Mouse (Mus musculus) NIH3T3 (cell line): ENCODE measurements around the gene Islr2.

Source experiments
- DNase-seq: peaks from one replicate; pipeline ENCODE4 v3.0.0-alpha.2; 2012; ENCODE audit warnings: low read depth

The Islr2 gene

DNA sequence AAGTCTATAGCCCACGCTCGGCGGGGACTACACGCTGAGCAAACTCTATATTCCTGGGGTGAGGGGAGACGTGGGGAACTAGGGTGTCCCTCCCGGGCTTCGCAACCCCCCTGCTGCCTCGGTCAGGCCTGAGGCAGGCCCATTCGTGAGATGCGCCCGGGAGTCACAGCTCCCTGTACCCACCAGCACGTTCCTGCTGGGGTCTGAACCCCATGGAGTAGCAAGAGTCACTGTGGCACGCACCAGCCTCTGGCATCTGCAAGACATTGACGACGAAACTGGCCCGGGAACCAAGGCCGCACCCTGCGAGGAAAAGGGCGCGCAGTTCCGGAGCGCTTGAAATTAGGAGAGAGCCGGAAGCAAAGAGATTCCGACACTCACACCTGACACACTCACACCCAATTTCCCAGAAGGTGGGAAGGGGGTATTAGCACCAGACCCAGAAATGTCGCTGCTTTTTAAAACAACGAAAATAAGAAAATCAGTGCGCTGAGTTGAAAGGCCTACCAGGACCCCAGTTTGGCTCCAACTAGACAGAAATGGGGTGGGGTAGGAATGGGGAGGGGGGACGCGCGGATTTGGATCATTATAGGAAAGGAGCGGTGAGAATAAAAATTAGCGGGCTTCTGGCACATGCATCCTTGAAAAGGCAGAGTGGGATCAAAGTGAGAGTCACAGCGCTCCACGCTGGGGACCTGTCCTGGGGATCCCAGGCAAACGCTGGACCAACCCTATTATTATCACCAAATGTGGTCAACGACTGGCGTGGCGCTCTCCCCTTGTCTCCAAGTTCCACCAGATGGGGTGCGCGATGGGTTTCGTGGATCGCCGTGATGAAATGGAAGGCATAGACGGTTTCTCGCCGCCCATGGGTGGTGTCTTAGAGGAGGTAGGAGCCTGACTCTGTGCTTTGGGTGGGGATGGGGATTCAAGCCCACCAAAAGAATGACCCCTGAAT lies 7.2 kb downstream of the Islr2 start:
- DNase-seq, result no peak

- no peak for DNase-seq
Measured at GRCm38 (mm10) chr9:58196141-58196540, 8.0 kb downstream of the Islr2 start.

DNA sequence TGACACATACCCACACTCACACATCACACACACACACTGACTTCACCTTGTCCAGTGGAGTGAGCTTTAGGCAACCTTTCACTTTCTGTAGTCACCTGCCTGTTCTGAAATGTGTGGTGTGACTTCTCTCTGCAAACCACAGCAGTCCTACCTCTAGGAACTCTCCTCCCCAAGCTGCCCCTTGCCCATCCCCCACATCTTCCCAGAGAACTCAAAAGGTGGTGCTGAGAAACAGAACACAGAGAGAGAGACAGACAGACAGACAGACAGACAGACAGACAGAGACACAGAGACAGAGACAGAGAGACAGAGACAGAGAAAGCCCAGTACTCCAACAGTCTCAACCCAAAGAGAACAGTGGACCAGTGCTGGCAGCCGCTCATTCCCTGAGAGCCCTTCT lies 8.4 kb downstream of the Islr2 start:
- DNase-seq, result no peak

DNA sequence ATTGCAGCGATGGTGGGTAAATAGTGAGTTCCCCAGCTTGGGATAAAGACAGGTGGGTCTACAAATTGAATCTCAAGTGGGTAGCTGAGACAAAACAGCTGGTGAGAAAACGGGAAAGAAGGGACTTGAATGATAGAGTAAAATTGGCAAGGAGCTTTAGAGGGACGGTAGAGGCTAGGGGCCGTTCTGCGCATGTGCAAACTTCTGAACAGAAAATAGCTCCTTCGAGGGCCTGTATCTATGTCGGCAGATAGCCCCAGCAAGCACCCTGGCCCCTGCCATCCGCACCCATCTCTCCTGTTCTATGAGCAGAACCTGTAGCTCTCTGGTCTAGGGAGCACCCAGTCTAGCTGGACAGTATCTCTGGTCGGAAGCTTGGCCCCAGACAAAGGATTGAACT lies 9.9 kb downstream of the Islr2 start:
- no peak for DNase-seq

DNA sequence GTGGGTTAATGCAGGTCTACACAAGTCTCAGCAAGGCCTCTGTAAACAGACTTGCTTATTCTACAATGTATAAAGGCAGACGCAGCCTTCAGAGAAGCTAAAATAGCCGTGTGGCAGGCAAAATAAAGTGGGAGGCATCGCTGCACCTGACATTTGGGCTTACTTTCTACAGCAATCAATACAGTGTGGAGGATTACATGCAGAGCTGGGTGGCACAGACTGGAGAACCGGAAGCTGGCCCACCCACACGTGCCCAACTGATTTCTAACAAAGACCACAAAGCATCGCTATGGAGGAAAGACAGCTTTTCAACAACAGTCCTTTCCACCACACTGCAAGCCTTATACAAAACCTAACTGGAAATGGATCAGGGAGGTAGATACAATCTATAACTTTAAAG lies 19.7 kb downstream of the Islr2 start:
- DNase-seq, result no peak

DNA sequence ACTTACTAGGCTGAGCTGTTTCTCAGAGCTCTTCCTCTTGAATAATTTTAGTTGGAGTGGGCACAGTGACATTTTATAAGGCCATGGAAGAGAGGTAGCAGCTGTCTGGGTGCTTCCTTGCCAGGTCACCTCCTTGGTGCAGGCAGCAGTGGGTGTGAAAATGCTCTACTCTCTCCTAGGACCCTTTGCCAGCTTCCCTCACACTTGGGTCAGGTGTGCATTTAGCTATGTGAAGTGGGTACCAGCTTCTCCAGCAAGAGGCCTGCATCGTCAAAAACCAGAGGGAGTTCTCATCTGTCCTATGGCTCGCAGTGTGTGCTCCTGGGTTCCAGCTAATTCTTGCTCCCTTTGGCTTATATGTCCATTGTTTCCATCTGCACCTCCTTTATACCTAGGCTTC lies 24.7 kb downstream of the Islr2 start:
- DNase-seq, result no peak

GRCm38 (mm10) chr9:58177165-58177564 lies 27.0 kb downstream of the Islr2 start:
- no peak for DNase-seq

DNA sequence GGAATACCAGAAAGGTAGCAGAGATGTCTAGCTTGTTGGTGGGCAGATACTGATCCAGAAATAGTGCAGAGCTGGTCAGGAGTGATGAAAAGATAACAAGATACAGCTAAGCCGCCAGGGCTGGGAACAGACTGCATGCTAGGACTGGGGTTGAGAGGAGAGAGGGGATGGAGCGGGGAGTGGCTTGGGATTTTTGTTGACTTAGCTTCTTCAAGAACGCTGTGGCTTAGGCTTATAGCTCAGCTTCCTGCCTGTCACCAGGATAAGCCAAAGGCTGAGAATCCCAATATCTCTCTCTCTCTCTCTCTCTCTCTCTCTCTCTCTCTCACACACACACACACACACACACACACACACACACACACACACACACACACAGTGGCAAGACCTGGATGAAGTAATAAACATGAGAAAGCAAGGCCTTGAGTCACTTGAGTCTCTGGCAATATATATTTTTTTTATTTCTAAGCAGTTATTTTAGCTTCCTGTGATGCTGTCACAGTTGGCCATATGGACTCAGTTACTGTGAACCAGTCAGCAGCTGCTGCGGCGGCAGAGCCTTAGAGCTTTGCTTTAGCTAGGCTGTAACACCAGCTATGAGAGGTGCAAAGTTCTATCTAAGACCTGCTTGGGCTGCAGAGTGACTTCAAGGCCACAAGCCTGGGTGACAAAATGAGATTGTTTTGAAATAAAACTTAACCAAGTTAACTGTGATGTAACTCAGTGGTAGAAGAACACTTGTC lies 28.2 kb downstream of the Islr2 start:
- DNase-seq, result peak; percentile 43

GRCm38 (mm10) chr9:58174818-58175251 lies 29.3 kb downstream of the Islr2 start:
- DNase-seq, result peak; percentile 12

DNA sequence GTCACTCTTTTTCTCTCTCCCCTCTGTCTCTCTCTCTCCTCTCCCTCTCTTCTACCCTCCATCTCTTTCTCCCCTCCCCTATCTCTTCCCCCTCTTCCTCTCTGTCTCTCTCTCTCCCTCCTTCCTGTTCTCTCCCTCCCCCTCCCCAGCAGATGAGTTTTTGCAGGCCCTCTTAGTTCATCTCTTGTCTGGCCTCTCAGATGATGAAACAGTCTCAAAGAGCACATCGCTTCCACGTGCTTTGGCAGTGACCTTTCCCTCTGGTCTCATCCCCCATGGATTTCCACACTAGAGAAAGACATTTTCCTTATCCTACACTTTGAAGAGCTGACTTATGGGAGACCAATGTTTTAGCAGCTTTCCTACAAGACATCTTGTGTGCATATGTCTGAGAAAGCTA lies 31.3 kb downstream of the Islr2 start:
- no peak for DNase-seq

DNA sequence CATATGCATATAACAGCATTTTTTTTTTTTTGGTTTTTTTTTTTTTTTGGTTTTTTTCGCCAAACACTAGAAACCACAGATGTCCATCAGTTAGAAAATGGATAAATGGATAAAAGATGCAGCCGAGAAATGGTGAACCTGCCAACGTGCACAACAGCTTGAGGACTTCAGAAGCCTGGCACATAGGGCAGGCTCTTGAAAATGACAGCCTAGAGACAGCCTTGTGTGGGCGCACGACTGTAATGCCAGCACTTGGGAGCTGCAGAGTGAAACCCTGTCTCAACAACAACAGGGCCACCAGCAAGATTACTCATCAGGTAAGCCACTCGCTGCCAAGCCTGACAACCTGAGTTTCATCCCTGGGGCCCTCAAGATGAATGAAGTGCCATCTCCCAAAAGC lies 34.7 kb downstream of the Islr2 start:
- DNase-seq, result no peak

- DNase-seq, result no peak
Measured at GRCm38 (mm10) chr9:58168880-58169279, 35.2 kb downstream of the Islr2 start.

GRCm38 (mm10) chr9:58165779-58166178 lies 38.3 kb downstream of the Islr2 start:
- DNase-seq, result no peak

- DNase-seq, result no peak
Measured at GRCm38 (mm10) chr9:58163146-58163545, 41.0 kb downstream of the Islr2 start.

DNA sequence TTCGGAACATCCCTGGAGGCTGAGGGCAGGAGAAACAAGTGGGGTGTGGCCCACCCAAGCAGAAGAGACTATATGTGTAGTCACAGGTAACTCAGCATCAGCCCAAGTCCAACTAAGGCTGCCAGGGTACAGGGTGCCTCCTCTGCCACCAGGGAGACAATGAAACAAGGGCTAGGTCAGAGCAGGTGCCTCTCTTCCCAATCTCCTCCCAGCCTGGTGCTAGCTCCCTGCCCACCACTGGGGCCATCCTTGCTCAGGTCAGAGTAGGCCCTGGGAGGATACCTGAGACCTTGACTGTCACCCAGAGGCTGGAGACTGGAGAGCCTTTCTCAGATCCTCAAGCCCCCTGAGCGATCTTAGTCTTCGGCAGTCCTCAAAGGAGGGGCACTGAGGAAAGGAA lies 41.9 kb downstream of the Islr2 start:
- no peak for DNase-seq

- no peak for DNase-seq
Measured at GRCm38 (mm10) chr9:58160315-58160714, 43.8 kb downstream of the Islr2 start.

DNA sequence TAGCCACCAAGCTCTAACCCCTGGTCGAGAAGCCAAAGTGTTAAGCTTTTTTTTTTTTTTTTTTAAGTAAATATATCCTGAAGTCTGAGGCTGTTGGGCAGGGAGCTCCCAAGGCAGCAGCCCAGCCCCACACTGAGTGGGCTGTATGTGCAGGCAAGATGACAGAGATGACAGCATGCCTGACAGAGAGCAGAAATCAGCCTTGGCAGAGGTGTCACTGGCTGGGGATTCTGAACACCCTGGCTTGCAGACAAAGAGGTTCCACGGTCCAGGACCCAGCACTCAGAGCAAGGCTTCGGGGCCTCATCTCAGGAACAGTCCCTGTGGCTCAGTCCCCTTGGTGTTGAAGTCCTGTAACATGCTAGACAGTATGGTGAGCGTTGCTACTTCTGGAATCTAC lies 44.3 kb downstream of the Islr2 start:
- DNase-seq, result no peak

DNA sequence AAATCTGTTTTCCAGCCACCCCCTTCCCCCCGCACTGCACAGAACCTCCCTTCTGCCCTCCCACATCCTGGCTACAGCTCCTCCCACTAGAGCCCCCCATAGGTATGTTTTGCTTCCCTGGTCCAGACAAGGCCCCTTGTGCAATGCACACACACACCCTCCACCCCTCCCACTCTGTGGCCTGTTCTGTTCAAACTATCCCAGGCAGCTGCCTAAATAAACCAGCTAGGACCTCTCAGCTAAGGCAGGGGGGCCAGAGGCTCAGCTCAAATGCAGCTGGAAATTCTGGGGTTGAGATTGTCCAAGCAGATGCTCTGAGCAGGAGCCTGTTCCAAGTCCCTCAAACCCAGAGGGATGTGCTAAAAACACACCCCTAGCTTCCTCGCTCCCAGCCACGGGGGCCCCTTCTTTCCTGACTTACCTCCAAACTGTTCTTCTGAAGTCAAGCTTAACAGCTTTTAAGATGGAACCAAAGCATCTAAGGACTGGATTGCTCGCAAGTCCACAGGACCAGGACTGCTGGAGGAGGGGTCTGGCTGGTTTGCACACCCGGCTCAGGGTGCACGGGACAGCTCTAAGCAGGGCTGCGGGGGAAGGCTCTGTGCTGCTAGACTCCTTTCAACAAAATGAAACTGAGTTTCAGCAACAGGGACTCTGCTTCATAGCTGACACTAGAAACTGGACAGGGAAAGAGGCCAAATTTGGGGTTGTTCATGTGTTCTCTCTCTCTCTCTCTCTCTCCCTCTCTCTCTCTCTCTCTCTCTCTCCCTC lies 45.4 kb downstream of the Islr2 start:
- peak; percentile 61 for DNase-seq

- no peak for DNase-seq
Measured at GRCm38 (mm10) chr9:58157838-58158237, 46.3 kb downstream of the Islr2 start.

- DNase-seq, result no peak
Measured at GRCm38 (mm10) chr9:58156819-58157560, 47.1 kb downstream of the Islr2 start.

GRCm38 (mm10) chr9:58155366-58155765 lies 48.8 kb downstream of the Islr2 start:
- peak; percentile 34 for DNase-seq

- DNase-seq, result no peak
Measured at GRCm38 (mm10) chr9:58153095-58153494, 51.0 kb downstream of the Islr2 start.
